Mouse (Mus musculus) heart, postnatal 0 days (tissue): ENCODE data around the gene Gm20696.

Experiments
- CTCF ChIP-seq: IDR thresholded peaks from 2 replicates; pipeline ENCODE4 v1.5.1; 2016; ENCODE audit warnings: antibody characterized with exemption, control low read depth, low read depth
- EP300 ChIP-seq: IDR thresholded peaks from 2 replicates; pipeline ENCODE4 v1.6.1; 2016; ENCODE audit warnings: antibody characterized with exemption, low read depth

- TF ChIP-seq CTCF, result no peak
- TF ChIP-seq EP300, result no peak
Measured at GRCm38 (mm10) chr6:99599651-99600050, 66.9 kb downstream of the Gm20696 start.
